Mouse (Mus musculus): ENCODE data around the gene Vps13d.

Vps13d gene

DNA sequence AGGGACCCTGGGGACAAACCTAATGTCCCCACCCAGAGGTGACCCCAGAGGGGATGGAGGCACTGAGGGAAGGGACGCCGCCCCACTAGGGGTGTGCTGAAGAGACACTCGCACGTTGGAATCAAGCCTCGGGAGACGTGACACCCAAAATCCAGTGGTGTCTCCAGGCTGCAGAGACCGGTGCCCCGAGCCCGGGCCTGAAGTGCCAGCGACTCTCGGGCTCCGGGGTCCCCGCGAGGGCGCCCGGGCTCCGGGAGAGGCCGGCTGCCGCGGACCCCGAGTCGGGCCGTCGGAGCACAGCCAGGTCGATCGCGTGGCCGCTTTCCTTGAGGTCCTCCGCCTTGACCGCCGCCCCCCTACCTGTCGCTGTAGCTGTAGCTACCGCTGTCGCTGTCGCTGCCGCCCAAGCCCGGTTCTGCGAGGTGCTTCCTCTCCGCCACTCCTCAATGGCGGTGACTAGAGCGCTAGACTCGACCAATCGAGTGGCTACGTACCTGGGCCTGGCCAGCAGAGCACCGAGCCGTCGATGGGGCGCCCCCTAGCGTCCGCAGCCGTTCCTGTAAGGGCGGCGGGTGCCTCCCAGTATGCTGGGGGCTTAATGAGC, at the start of gene Vps13d:
TSS of gene Vps13d (minus strand) at position 447 of the 604 bp plus-strand sequence.
- peak; percentile 98 for DNase-seq

GRCm38 (mm10) chr4:145242719-145243350, 48.0 kb upstream of the Vps13d start:
- no peak for DNase-seq

DNA sequence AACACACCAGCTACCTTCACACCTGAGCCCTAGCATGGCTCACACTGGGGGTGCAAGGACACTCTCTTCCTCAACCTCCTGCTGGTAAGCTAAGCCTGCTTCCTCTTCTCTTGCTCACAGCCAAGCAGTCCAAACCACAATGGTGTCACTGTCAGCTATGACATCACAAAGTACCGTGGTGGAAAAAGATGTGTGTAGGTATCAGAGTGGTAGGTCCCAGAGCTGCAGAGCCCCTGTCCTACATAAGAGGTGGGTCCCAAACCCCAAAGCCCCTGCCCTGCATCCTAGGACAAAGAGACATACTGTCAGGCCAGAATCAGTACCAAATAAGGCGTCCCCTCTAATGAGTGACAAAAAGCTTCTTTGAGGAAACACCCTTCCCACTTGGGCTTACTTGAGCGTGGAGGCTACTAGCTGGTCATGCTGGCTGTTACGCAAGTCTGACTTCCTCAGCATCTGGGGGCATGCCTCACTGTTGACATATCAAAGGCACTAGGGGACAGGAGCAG, 46.0 kb upstream of the Vps13d start:
- no peak for DNase-seq

DNA sequence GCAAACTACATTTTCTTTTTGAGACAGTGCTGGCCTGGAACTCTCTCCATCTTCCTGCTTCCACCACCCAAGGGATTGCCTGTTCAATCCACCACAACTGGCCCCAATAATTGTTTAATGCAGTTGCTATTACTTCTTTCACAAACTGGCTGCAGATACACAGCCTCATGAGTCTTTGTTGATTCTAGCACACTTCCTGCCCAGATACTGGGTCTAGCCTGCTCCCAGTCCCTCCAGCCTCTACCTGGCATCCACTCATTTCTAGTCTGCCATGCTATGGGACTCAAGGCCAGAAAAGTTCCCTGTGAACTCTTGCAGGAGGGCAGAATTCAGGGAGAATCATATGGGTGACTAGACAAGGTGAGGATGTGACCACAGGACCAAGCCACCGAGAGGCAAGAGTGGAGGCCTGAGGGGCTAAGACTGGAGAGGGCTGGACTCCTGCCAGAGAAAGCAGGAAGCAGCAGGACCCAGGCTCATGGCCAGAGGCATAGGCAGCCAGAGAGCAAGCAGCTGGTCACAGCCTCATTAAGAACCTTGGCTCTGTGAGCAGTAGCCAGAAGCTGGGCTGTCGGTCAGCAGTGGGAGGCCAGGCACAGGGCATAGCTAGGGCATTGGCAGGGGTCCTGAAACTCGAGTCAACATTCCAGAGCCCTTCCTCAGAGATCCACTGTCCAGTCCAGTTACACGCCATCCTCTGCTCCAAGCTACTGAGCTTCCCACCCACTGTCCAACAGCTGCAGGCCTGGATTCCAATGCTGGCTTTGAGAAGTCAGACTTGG, 44.4 kb upstream of the Vps13d start:
- no peak for DNase-seq

DNA sequence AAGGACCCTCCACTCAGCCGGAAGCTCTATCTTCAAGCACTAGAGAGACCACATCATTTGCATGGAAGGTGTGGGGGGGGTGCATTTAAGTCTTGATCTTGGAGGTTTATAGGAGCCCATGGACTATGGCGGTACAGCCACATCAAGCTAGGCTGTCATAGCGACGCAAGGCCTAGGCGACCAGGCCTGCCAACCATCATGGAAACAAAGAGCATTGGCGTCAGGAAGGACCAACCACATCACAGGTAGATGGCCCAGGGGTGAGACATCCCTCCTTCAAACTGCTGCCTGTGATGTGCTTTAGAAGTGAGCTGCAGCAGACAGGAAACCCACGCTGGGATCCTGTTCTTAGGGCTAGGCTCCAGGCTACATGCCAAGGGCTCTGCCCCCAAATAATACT, 41.2 kb upstream of the Vps13d start:
- peak; percentile 52 for DNase-seq

- DNase-seq = no peak
Measured at GRCm38 (mm10) chr4:145233487-145234228, 38.9 kb upstream of the Vps13d start.

- no peak for DNase-seq
Measured at GRCm38 (mm10) chr4:145231732-145232131, 36.9 kb upstream of the Vps13d start.

- no peak for DNase-seq
Measured at GRCm38 (mm10) chr4:145230647-145231046, 35.8 kb upstream of the Vps13d start.

DNA sequence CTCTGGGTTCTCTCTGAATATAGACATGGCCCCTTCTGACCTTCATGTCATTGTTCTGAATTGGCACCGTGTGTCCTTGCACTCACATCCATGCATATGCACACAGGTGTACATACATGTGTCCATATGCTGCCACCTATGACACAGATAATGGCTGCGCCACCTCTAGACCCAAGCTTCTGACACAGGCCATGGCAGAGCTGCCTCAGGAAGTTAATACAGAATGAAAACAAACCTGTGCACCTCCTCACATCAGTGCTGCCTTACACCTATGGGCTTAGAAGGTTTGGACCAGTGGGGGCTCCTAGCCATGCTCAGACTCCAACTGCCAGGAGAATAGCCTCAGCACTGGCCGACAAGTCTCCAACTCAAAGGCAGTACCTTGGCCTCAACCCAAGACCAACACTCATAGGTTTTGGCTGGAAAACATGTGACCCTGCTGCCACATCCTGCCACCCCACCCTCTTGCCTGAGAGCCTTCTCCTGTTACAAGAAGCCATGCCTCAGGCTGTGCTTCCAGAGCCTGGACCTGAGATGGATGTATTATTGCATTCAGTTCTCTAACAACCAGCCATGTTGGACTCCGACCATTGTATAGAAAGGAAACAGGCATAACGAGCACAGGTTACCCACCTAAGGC, 34.8 kb upstream of the Vps13d start:
- no peak for DNase-seq

- DNase-seq = peak; percentile 68
Measured at GRCm38 (mm10) chr4:145229051-145229450, 34.2 kb upstream of the Vps13d start.

DNA sequence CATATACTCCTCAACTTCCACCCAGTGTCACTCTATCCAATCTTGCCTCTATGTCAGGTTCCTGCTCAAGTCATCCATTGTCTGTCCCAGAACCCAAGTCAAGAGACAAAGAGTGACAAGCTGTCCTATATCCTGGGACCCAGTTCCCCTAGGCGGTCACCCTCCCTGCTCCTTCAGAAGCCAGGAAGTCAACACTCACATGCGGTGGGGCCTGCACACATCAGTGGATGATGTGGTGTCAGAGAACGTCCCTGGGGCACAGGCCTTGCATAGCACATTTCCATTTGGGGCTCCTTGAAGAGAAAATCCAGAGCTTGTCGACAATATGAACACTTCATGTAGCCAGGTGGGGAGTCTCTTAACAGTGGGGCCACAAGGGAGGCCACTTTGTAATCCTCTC, 29.8 kb upstream of the Vps13d start:
- DNase-seq = peak; percentile 52

GRCm38 (mm10) chr4:145222064-145222463, 27.3 kb upstream of the Vps13d start:
- DNase-seq = no peak

DNA sequence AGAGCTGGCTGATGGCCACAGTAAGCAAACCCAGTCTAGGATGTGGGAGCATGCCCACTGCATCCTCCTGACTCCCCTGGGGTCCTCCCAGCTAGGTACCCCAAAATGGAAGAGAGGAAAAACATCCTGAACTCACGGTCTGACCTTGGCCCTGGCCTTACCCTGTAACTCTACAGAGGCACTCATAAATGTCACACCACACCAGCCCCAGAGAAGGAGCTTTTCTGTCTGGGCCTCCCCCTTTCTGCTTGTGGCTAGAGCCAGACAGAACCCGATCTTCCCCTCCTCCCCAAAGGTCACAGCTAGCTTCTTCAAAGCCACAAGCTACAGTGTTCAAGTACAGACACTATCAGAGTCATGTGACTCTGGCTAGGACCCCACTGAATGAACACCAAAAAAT, 26.6 kb upstream of the Vps13d start:
- no peak for DNase-seq

DNA sequence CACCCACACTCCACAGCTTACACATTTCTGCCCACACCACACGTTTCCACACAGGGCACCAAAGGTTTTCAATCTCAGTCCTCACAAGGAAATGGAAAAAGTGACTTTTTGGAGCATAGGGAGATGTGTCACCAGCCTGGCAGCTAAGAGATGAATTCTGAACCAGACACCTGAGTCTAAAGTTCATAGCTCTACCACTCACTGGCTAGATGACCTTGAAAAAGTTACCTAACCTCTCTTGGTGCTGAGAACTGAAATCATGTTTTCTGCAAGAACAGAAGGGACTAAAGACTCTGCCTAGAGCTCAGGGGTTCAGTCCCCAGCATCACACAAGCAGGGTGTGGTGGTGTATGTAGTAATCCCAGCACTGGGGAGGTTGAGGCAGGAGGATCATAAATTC, 25.2 kb upstream of the Vps13d start:
- no peak for DNase-seq

DNA sequence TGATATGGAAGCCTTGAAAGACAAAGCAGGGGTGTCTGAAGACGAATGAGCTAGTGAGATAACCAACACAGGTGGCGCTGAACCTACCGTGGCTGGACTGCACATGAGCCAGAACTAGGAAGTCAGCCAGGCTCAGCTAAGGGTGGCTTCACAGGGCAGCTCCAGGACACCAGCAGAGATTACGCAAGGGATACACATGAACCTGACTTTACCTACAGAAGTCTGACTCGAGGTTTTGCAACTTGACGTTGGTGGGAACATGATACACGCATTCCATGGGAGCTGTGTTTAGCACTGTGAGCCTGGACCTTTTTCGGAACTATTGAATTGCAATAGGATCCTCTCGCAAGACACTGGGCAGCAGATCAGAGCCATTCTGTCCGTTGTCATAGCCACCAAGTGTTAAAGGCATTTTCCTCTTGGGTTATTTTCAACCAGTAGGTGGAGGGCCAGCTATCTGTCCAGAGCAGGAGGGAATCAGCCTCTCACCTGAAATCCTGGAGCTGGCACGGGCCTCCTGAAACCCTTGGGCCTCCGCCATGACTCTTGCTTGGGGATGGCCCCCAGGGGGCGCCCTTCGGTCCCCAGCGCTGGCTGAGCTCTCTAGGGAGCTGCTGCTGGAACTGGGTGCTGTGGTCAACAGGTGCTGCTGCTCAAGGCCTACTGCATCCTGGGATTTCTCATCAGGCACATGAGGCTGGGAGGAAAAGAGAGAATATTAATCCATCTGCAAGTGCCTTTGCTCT, 24.6 kb upstream of the Vps13d start:
- peak; percentile 84 for DNase-seq

DNA sequence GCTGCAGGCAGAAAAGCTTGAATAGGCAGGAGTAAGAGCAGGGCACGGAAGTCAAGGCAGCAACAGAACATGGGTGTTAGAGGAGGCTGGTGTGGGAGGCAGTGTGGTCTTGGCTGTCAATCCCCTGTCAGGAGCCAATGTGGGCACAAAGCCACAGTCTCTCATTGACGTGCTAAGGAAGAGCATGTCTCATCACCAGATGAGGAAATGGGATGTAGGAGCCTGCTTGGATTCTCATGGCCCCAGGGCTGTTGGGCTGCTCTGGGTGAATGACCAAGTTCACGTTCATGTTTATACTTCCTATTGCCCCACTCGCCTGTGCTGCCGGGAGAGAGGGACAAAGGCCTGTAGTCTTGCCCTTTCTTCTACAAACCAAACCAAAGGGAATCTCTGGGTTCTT, 23.0 kb upstream of the Vps13d start:
- DNase-seq = no peak

GRCm38 (mm10) chr4:145217046-145217445, 22.2 kb upstream of the Vps13d start:
- no peak for DNase-seq

GRCm38 (mm10) chr4:145215396-145215795, 20.6 kb upstream of the Vps13d start:
- DNase-seq = no peak

DNA sequence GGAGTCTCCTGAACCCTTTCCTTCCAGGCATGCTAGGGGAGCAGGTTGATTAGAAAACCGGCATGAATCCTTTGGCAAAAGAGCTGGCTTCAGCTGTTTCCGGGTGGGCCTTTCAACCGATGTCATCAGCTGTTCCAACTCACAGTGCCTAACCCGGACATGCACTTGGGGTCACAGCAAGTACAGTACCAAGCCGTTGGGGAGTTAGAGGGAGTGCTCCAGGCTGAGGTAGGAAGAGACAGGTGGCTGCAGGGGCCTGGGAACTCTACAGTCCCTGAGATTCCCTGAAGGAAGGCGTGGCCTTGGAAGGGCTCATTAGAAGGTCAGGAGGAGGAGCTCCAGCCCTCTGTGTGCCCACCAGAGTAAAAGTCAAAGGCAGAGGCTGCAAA, 20.0 kb upstream of the Vps13d start:
- DNase-seq = no peak

DNA sequence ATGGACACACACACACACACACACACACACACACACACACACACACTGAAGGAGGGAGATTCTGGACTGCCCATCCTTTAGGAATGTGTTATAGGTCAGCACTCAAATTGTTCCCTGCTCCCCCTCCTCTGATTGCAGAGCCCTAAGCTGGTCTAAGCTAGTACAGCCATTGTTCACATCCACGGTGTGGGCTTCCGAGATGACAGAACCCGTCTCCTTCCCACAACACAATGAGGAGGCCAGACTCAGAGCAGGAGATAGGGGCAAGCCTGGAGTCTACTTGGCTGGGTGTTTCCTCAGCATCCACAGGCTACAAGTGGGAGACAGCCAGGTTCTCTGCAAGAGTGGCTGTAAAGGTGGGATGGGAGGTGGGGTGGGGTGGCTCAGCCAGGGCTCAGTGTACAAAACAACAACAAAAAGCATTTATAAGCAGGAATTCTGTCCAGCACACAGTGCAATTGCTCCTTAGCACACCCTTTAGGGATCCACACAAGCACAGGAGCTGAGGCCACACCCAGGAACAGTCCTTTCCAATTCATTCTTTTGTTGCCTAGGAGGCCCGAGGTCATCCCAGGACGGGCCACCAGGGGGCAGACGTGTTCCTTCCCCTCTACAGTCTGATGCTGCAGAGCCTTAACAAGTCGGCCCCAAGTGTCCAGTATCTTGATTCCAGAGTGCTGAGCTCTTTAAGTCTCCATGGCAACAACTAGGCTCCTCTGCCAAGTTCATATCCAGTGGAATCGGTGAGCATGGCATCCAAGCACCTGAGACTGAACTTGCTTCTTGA, 19.4 kb upstream of the Vps13d start:
- DNase-seq = peak; percentile 95

GRCm38 (mm10) chr4:145211076-145211475, 16.3 kb upstream of the Vps13d start:
- DNase-seq = peak; percentile 44

Measured in thymus, postnatal 4 days (tissue).